Mouse (Mus musculus) heart, postnatal 0 days (tissue): ENCODE results near the gene Erbb2.

ENCODE experiments used
- CTCF ChIP-seq: IDR thresholded peaks from 2 replicates; pipeline ENCODE4 v1.5.1; 2016; ENCODE audit warnings: antibody characterized with exemption, control low read depth, low read depth
- EP300 ChIP-seq: IDR thresholded peaks from 2 replicates; pipeline ENCODE4 v1.6.1; 2016; ENCODE audit warnings: antibody characterized with exemption, low read depth

DNA sequence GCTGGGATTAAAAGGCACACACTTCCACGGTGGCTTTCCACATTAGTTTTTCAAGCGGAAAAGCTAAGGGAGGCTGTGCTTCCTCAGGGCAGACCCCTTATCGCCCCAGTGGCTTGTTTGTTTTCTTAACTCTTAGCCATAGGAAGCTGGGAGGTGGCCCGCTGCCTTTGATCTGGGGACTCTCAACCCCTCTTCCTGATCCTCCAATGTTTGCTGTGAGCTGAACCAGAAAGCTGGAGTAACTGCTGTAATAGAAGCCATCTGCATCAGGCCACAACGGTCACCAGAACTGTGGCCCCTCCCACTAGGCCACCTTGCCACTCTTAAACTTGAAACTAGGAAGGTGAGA is 33.9 kb downstream of the Erbb2 start, which contains the start of gene Grb7:
- no peak for TF ChIP-seq CTCF
- TF ChIP-seq EP300, result no peak
